Comparison of ENCODE assay signal across 19 mouse cellular contexts in the genomic region with DNA sequence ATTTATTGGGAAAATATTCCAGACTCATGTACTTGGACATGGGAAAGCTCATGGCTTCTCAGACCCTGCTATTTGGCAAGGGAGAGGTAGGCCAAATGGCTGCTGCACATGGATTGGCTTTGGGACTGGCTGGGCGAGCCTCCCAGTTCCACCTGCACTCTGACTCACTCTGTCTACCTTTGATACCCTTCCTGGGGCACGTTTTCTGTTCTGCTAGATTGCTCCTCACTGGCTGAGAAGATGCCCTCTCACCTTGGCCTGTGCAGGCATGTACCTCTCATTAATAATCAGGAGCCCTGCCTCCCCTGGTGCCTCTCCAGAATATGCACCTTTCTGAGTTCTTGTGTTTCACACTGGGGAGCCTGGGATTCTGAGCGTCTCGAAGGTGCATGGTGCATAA. TPM values are rescaled to one million over a fixed set of nuclear protein-coding genes. Genes with fewer than 3 reads are reported as not detected.
DNase-seq lines count a peak whose midpoint lies in the region; ATAC-seq lines count a peak whose summit lies in the region.
"Had no signal": no experiment of that assay in that cellular context is flagged by ENCODE, and none has a peak within 500 bp of the region (broad histone marks: within the 10 kb centered on the region; RNA-seq: fewer than 3 reads in every experiment).

No protein-coding gene starts in this region.

- no peaks in the 10 kb centered on the region for H3K9me3 ChIP-seq in forebrain, embryonic 10.5 days
- H3K9me3 ChIP-seq in hindbrain, embryonic 14.5 days (ENCODE audit: control insufficient read depth, low read length) = no peaks in the 10 kb centered on the region
- H3K9me3 ChIP-seq: forebrain, embryonic 15.5 days; G1E; limb, embryonic 15.5 days had no signal

- no peak overlapping the region for H3K4me3 ChIP-seq in forebrain, embryonic 10.5 days
- H3K4me3 ChIP-seq in hindbrain, embryonic 14.5 days (replicated peaks; ENCODE audit: low read length) = no peak overlapping the region
- H3K4me3 ChIP-seq: forebrain, embryonic 15.5 days; limb, embryonic 15.5 days had no signal

- no peak overlapping the region for H3K9ac ChIP-seq in hindbrain, embryonic 14.5 days
- H3K9ac ChIP-seq: forebrain, embryonic 15.5 days; limb, embryonic 15.5 days; liver, postnatal 0 days had no signal

- no peak for ATAC-seq in hindbrain, embryonic 14.5 days (ENCODE audit: low FRiP score)
- ATAC-seq: forebrain, embryonic 15.5 days; hindbrain, postnatal 0 days; liver, postnatal 0 days had no signal

- no peak overlapping the region for H3K27ac ChIP-seq in forebrain, embryonic 10.5 days
- no peak overlapping the region for H3K27ac ChIP-seq in hindbrain, embryonic 14.5 days
- H3K27ac ChIP-seq: forebrain, embryonic 15.5 days; hindbrain, postnatal 0 days; limb, embryonic 15.5 days; macrophage had no signal

- H3K27me3 ChIP-seq in forebrain, embryonic 10.5 days (ENCODE audit: poor library complexity, severe bottlenecking) = no peaks in the 10 kb centered on the region
- H3K27me3 ChIP-seq in hindbrain, embryonic 14.5 days (ENCODE audit: control insufficient read depth, insufficient read depth, low read length) = no peaks in the 10 kb centered on the region
- H3K27me3 ChIP-seq: forebrain, embryonic 15.5 days; limb, embryonic 15.5 days had no signal

- no peak overlapping the region for H3K4me2 ChIP-seq in hindbrain, embryonic 14.5 days (replicated peaks)
- H3K4me2 ChIP-seq: forebrain, embryonic 15.5 days; limb, embryonic 15.5 days had no signal

- peaks cover 49% of the 10 kb centered on the region for H3K36me3 ChIP-seq in forebrain, embryonic 10.5 days (replicated peaks)
- peaks cover 29% of the 10 kb centered on the region for H3K36me3 ChIP-seq in hindbrain, embryonic 14.5 days (replicated peaks; ENCODE audit: control insufficient read depth, insufficient read depth)

- DNase-seq in urinary bladder, postnatal 14 days (ENCODE audit: low spot score) = peak; percentile 69
- no peak for DNase-seq in urinary bladder, postnatal 10 days (ENCODE audit: low spot score)
- peak; percentile 35 to 46 for DNase-seq in cerebellum, postnatal 36 days
- DNase-seq in kidney, postnatal 25 days = peak; percentile 3 to 47
- no peak for DNase-seq in frontal cortex, adult 2 months (ENCODE audit: extremely low spot score in 1 of 2, low spot score in 1 of 2)
- DNase-seq in forebrain, embryonic 10.5 days (ENCODE audit: extremely low spot score, low spot score) = no peak
- DNase-seq in hindbrain, embryonic 14.5 days (ENCODE audit: low spot score) = no peak
- DNase-seq: adrenal gland, postnatal 10 days; embryo, embryonic 11 days; heart, adult 18-20 months; heart, postnatal 10 days; liver, postnatal 0 days; midbrain, embryonic 14.5 days; right cerebral cortex, adult 18-20 months had no signal

- 91% methylated on average over 4 of the region's 4 CpGs for WGBS in forebrain, embryonic 10.5 days
- 93% methylated on average over 4 of the region's 4 CpGs for WGBS in hindbrain, embryonic 14.5 days

- H3K4me1 ChIP-seq in forebrain, embryonic 10.5 days = no peaks in the 10 kb centered on the region
- H3K4me1 ChIP-seq in hindbrain, embryonic 14.5 days (replicated peaks; ENCODE audit: control insufficient read depth, insufficient read depth, low read length) = no peaks in the 10 kb centered on the region
- H3K4me1 ChIP-seq: forebrain, embryonic 15.5 days; limb, embryonic 15.5 days had no signal

RNA-seq across cellular contexts. Expression of a gene that starts 39.4 kb away (rescaled TPM):
- polyA plus RNA-seq in frontal cortex, adult 2 months (2012; rRNA removed) = 25.7 and 26.9 TPM in 2 replicates
- 162 and 163 TPM in 2 replicates for polyA plus RNA-seq in forebrain, embryonic 10.5 days (2016; fragmentation: Nextera tagmentation; extraction: Ambion mirVana)
- polyA plus RNA-seq in hindbrain, embryonic 14.5 days (2014; fragmentation: Nextera tagmentation; extraction: Ambion mirVana) = 111 and 113 TPM in 2 replicates

Comparison
In these comparisons a context has a peak if more than half of its experiments do, and no peak if none do; other contexts are left out.
1. DNase-seq: peak in urinary bladder, postnatal 14 days (single experiment), cerebellum, postnatal 36 days (2 of 2) and kidney, postnatal 25 days (2 of 2); none in urinary bladder, postnatal 10 days (single experiment), frontal cortex, adult 2 months (0 of 2), forebrain, embryonic 10.5 days (single experiment) and hindbrain, embryonic 14.5 days (single experiment).